Mouse (Mus musculus) limb, embryonic 11.5 days (tissue): ENCODE results near the gene 4930558K02Rik. TPM values are rescaled to one million over a fixed set of nuclear protein-coding genes. Genes with fewer than 3 reads are reported as not detected.
A peak's percentile ranks its signal among the peaks of the same experiment; 100 is the strongest.

ENCODE experiments used
- ATAC-seq: fragments of 200-750 bp; cut with Nextera tagmentation; 2 replicates; pipeline ENCODE4 v1.8.0; 2017; ENCODE audit warnings: low read depth; ENCODE audit not compliant: insufficient number of reproducible peaks, low FRiP score, low TSS enrichment
- DNase-seq: peaks from one replicate; pipeline ENCODE4 v3.0.0-alpha.2; 2015; ENCODE audit warnings: low spot score
- H3K27ac ChIP-seq: fragments of 300-500 bp; sonication (generic); replicated peaks from 2 replicates; pipeline ENCODE4 v1.5.1; 2014; ENCODE audit warnings: low read depth, mild to moderate bottlenecking, low read length
- H3K27me3 ChIP-seq: fragments of 300-500 bp; sonication (generic); 2 replicates; pipeline ENCODE4 v1.6.1; 2014; ENCODE audit warnings: mild to moderate bottlenecking, low read length, mixed read lengths; ENCODE audit not compliant: control insufficient read depth, insufficient read depth
- H3K36me3 ChIP-seq: fragments of 300-500 bp; sonication (generic); 2 replicates; pipeline ENCODE4 v1.6.1; 2014; ENCODE audit warnings: mild to moderate bottlenecking, low read length, moderate library complexity, mixed read lengths; ENCODE audit not compliant: control insufficient read depth, insufficient read depth
- H3K4me1 ChIP-seq: fragments of 300-500 bp; sonication (generic); 2 replicates; pipeline ENCODE4 v1.6.1; 2014; ENCODE audit warnings: low read length, mixed read lengths; ENCODE audit not compliant: control insufficient read depth, insufficient read depth
- H3K4me2 ChIP-seq: fragments of 300-500 bp; sonication (generic); 2 replicates; pipeline ENCODE4 v1.6.1; 2014; ENCODE audit warnings: low read depth, mild to moderate bottlenecking, moderate library complexity; ENCODE audit not compliant: severe bottlenecking
- H3K4me3 ChIP-seq: fragments of 300-500 bp; sonication (generic); 2 replicates; pipeline ENCODE4 v1.5.1; 2014; ENCODE audit warnings: low read depth, low read length
- H3K9ac ChIP-seq: fragments of 300-500 bp; sonication (generic); 2 replicates; pipeline ENCODE4 v1.6.1; 2014; ENCODE audit warnings: mild to moderate bottlenecking, low read length
- H3K9me3 ChIP-seq: fragments of 300-500 bp; sonication (generic); 2 replicates; pipeline ENCODE4 v1.6.1; 2016; ENCODE audit warnings: low read length; ENCODE audit not compliant: control insufficient read depth
- WGBS: fragments of 180-500 bp; shearing (Covaris S2); extraction: QIAGEN DNeasy Blood & Tissue Kit; methylation state at CpG from one replicate; pipeline ENCODE4 v1.1.7; 2014; 5-methylcytosine and 5-hydroxymethylcytosine counted together
- polyA plus RNA-seq: library from polyadenylated mRNA; unstranded; fragments of >200 nt; fragmentation: Nextera tagmentation; extraction: Ambion mirVana; gene quantifications from 2 replicates; pipeline ENCODE4 v1.2.1, GENCODE M21; 2014

4930558K02Rik gene
- polyA plus RNA-seq, 1 experiment from 2014 or later, result not detected

GRCm38 (mm10) chr1:161983979-161984566 lies 4.6 kb upstream of the 4930558K02Rik start:
- H3K27me3 ChIP-seq, result no peaks in the 10 kb centered on the region
- no peaks in the 10 kb centered on the region for H3K9me3 ChIP-seq
- H3K4me1 ChIP-seq, result peaks cover 31% of the 10 kb centered on the region
- H3K36me3 ChIP-seq, result no peaks in the 10 kb centered on the region
- WGBS, result 3% methylated on average over 4 of the region's 4 CpGs
- no peak overlapping the region; the same call in 1 of the 2 replicates for H3K9ac ChIP-seq
- peak; percentile 79 for DNase-seq
- ATAC-seq, result peak; percentile 91
- H3K4me3 ChIP-seq, result no peak overlapping the region
- no peak overlapping the region for H3K4me2 ChIP-seq
- peak overlapping the region; percentile 97 for H3K27ac ChIP-seq

GRCm38 (mm10) chr1:161983451-161983850 lies 4.0 kb upstream of the 4930558K02Rik start:
- Histone ChIP-seq H3K27ac (peak overlapping the region; percentile 97), H3K9ac (peak overlapping the region; percentile 46), H3K36me3 (no peaks in the 10 kb centered on the region), H3K27me3 (no peaks in the 10 kb centered on the region), H3K4me2 (no peak overlapping the region), H3K4me3 (no peak overlapping the region), H3K9me3 (no peaks in the 10 kb centered on the region), H3K4me1 (peaks cover 31% of the 10 kb centered on the region)
- WGBS, result 30% methylated on average over 6 of the region's 6 CpGs
- ATAC-seq, result no peak
- peak; percentile 52 for DNase-seq

GRCm38 (mm10) chr1:161980626-161981298 lies 1.3 kb upstream of the 4930558K02Rik start:
- Histone ChIP-seq H3K27ac (peak overlapping the region; percentile 75), H3K4me1 (peaks cover 37% of the 10 kb centered on the region)
- 70% methylated on average over 9 of the region's 9 CpGs for WGBS

GRCm38 (mm10) chr1:161980046-161980445 lies 610 bp upstream of the 4930558K02Rik start:
- Histone ChIP-seq H3K9ac (no peak overlapping the region), H3K4me1 (peaks cover 32% of the 10 kb centered on the region), H3K9me3 (no peaks in the 10 kb centered on the region), H3K27ac (no peak overlapping the region), H3K4me3 (no peak overlapping the region), H3K27me3 (no peaks in the 10 kb centered on the region), H3K36me3 (no peaks in the 10 kb centered on the region), H3K4me2 (no peak overlapping the region)
- DNase-seq (no peak), ATAC-seq (no peak)
- 77% methylated on average over 2 of the region's 2 CpGs for WGBS

More at GRCm38 (mm10) chr1:161980626-161981298, 1.3 kb upstream of the 4930558K02Rik start:
- Histone ChIP-seq H3K4me3 (no peak overlapping the region), H3K9me3 (no peaks in the 10 kb centered on the region), H3K36me3 (no peaks in the 10 kb centered on the region), H3K9ac (no peak overlapping the region), H3K4me2 (no peak overlapping the region), H3K27me3 (no peaks in the 10 kb centered on the region)
- no peak for DNase-seq
- ATAC-seq, result no peak

- DNase-seq (no peak), ATAC-seq (no peak)
- Histone ChIP-seq H3K9ac (no peak overlapping the region), H3K9me3 (no peaks in the 10 kb centered on the region), H3K4me2 (no peak overlapping the region), H3K27ac (0 out of 2 replicates have a peak overlapping the region, but pooled peaks have one; percentile 60), H3K4me3 (no peak overlapping the region), H3K36me3 (no peaks in the 10 kb centered on the region), H3K4me1 (peaks cover 25% of the 10 kb centered on the region), H3K27me3 (no peaks in the 10 kb centered on the region)
- 83% methylated on average over 5 of the region's 5 CpGs for WGBS
These were observed 1.2 kb downstream of the 4930558K02Rik start for GRCm38 (mm10) chr1:161978173-161978700.

- DNase-seq (no peak), ATAC-seq (no peak)
- no peaks in the 10 kb centered on the region for H3K9me3 ChIP-seq
- peaks cover 18% of the 10 kb centered on the region for H3K4me1 ChIP-seq
- H3K36me3 ChIP-seq, result no peaks in the 10 kb centered on the region
- H3K9ac ChIP-seq, result no peak overlapping the region
- no peak overlapping the region for H3K4me3 ChIP-seq
- peak overlapping the region; percentile 60 for H3K27ac ChIP-seq
- no peak overlapping the region for H3K4me2 ChIP-seq
- H3K27me3 ChIP-seq, result no peaks in the 10 kb centered on the region
- WGBS, result 72% methylated on average over 4 of the region's 4 CpGs
These were observed 2.1 kb downstream of the 4930558K02Rik start for GRCm38 (mm10) chr1:161977331-161977730.

GRCm38 (mm10) chr1:161976255-161977182 lies 2.9 kb downstream of the 4930558K02Rik start:
- peak; percentile 88 for DNase-seq
- Histone ChIP-seq H3K9me3 (no peaks in the 10 kb centered on the region), H3K9ac (no peak overlapping the region), H3K27me3 (no peaks in the 10 kb centered on the region), H3K36me3 (no peaks in the 10 kb centered on the region), H3K4me2 (no peak overlapping the region), H3K27ac (peak overlapping the region; percentile 60; the same call in 1 of the 2 replicates), H3K4me1 (peaks cover 18% of the 10 kb centered on the region), H3K4me3 (no peak overlapping the region)
- peak; percentile 45; the same call in 1 of the 2 replicates for ATAC-seq
- WGBS, result 48% methylated on average over 16 of the region's 16 CpGs

GRCm38 (mm10) chr1:161972233-161972632 lies 7.2 kb downstream of the 4930558K02Rik start:
- Histone ChIP-seq H3K27ac (no peak overlapping the region), H3K4me1 (peaks cover 8% of the 10 kb centered on the region), H3K9ac (no peak overlapping the region), H3K27me3 (no peaks in the 10 kb centered on the region), H3K9me3 (no peaks in the 10 kb centered on the region; the same call in 1 of the 2 replicates), H3K4me2 (no peak overlapping the region), H3K4me3 (no peak overlapping the region), H3K36me3 (no peaks in the 10 kb centered on the region)
- DNase-seq (no peak), ATAC-seq (no peak)
- 90% methylated on average over 8 of the region's 8 CpGs for WGBS
